Mouse (Mus musculus) splenic B cell, adult 2 months (primary cell): ENCODE results near the gene Gjb3.

Source experiments
- DNase-seq: peaks from one replicate; pipeline ENCODE4 v3.0.0-alpha.2; 2011; ENCODE audit warnings: low read depth, low spot score
- H3K27me3 ChIP-seq: 2 replicates; pipeline ENCODE4 v1.6.1; 2012; ENCODE audit warnings: mild to moderate bottlenecking, low read length, moderate library complexity, mixed read lengths; ENCODE audit not compliant: control insufficient read depth, poor library complexity, insufficient read depth, severe bottlenecking
- H3K36me3 ChIP-seq: 2 replicates; pipeline ENCODE4 v1.6.1; 2012; ENCODE audit warnings: mild to moderate bottlenecking, low read length, moderate library complexity, mixed read lengths; ENCODE audit not compliant: control insufficient read depth, poor library complexity, insufficient read depth, severe bottlenecking

The Gjb3 gene

DNA sequence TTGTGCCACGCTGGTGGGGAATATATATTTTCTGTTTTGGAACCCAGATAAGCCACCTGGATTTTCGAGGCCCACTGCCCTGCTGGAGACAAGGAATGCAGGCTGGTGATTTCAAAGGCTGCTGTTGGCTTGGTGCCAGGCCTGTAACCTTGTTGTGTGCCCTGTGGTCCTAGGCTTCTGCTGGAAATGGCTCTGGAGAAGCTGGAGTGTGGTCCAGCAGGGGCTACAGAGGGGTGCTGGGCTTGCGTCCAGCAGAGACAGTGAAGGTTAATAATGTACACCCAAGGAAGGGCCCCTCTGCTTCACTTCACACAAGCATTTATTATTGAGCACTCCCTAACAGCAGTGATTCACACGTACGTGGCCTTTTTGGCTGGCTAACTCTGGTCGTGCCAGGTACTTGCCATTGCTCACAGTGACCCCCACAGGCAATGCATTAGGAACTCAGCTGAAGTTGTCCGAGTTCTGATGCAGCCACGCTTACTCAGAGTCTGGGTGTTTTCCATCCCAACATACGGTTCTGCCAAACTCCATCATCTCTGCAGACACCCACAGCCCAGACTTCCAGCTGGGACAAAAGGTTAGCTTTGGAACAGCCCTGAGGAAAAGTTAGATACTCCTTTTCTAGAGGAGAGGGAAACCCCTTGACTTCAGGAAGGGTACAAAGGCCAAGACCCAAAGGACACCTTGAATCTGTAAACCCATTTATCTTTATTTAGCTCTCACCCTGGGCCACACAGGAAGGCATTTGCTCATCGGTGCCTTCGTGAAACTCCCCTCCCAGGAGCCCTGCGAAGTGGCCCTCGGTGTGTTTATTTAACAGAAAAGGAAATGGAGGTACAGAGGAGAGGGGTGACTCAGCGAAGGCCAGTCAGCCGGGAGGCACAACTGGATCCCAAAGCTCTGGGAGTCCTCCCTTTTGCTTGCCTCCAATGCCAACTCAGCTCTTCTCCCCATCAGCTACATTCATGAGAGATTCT is 24.2 kb upstream of the Gjb3 start:
- Histone ChIP-seq H3K27me3 (no peaks in the 10 kb centered on the region), H3K36me3 (no peaks in the 10 kb centered on the region)
- DNase-seq: no peak

GRCm38 (mm10) chr4:127353951-127354438 is 23.4 kb upstream of the Gjb3 start, which contains the start of gene Gjb4:
TSS of gene Gjb4 (minus strand) at chr4:127354081.
- H3K36me3 ChIP-seq: no peaks in the 10 kb centered on the region

GRCm38 (mm10) chr4:127352594-127352993 is 21.9 kb upstream of the Gjb3 start:
- no peak for DNase-seq
- no peaks in the 10 kb centered on the region for H3K36me3 ChIP-seq
- no peaks in the 10 kb centered on the region for H3K27me3 ChIP-seq

More at GRCm38 (mm10) chr4:127353951-127354438, 23.4 kb upstream of the Gjb3 start, which contains the start of gene Gjb4:
- H3K27me3 ChIP-seq: no peaks in the 10 kb centered on the region
- no peak for DNase-seq

DNA sequence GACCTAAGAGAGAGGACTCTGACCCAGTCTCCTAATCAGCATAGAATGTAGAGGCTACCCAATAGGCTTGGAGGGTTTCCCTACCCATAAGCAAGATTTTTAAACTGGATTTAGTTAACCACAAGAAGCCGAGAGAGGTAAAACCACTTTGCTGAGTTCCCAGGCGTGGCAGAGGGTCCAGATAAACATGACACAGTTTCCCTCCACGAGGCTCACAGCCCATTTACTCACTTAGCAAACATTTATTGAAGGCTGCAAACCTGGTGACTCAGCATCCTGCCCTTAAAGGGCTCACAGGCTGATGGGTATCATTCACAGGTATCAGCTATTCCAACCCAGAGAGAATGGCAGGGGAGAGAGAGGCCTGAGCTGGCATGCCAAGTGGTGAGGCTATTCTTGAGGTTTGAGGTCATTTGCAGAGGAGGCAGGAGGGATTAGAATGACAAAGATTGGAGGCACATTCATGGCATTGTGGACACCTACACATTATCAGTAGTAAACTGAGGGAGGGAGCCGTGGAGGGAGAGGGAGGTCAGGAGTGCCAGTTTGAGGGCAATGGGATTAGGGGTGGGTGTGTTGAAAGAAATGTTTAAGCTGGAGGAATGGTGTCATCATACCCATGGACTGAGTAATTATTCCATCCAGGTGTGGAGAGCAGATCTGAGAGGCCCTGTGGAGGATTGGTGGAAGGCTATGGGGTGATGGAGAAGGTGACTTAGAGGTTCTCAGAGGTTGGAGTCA is 19.1 kb upstream of the Gjb3 start:
- no peak for DNase-seq
- Histone ChIP-seq H3K36me3 (no peaks in the 10 kb centered on the region), H3K27me3 (no peaks in the 10 kb centered on the region)

GRCm38 (mm10) chr4:127345000-127345399 is 14.4 kb upstream of the Gjb3 start:
- DNase-seq: no peak
- Histone ChIP-seq H3K27me3 (no peaks in the 10 kb centered on the region), H3K36me3 (no peaks in the 10 kb centered on the region)

GRCm38 (mm10) chr4:127341372-127341771 is 10.7 kb upstream of the Gjb3 start:
- Histone ChIP-seq H3K36me3 (no peaks in the 10 kb centered on the region), H3K27me3 (no peaks in the 10 kb centered on the region)

DNA sequence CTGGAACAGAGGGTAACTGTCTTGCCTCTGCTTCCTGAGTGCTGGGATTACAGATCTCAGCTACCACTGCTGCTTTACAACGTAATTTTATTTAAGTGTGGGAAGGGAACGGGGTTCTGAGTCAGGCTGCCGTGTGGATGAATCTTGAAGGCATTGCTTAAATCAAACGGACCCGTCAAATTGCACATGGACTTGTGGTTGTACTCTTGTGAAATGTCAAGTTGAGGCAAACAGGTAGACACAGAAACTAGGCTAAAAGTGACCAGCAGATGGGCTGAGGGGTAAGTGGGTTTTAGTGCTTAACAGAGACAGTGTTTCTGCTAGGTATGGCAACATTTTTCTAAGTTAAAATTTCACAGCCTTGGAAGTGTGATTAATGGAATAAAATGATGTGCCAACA is 7.0 kb upstream of the Gjb3 start:
- Histone ChIP-seq H3K36me3 (no peaks in the 10 kb centered on the region), H3K27me3 (peaks cover 1% of the 10 kb centered on the region; the same call in 1 of the 2 replicates)
- no peak for DNase-seq

More at GRCm38 (mm10) chr4:127341372-127341771, 10.7 kb upstream of the Gjb3 start:
- DNase-seq: no peak

DNA sequence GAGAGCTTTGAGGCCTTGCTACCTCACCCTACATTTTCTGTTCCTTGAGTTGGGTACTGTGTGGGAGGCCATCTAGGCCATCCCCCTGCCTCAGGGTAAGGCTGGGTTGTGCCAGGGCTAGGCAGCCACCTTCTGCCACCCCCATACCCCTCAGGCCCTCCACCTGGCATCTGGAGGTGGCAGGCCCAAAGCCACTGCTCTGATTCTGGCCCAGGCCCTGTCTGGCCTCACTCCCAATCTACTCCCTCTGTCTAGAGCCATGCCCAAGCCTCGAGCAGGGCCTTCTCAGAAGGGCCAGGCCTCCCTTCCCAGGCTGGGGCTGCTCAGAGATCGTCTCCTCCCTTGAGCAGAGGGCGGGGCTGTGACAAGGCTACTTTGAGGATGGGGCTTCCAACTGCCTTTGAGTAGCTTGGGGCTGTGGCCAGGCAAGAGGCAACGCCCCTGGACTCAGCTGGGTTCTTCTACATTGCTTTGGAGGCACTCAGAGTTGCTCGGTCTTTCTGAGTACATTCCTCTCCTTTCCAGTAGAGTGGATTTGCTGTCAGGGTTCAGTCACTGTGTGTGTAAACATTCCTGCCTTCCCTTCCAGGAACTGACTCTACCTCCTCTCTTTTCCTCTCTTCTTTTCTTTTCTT is 4.3 kb upstream of the Gjb3 start:
- peaks cover 1% of the 10 kb centered on the region; the same call in 1 of the 2 replicates for H3K27me3 ChIP-seq
- no peaks in the 10 kb centered on the region for H3K36me3 ChIP-seq
- DNase-seq: no peak

GRCm38 (mm10) chr4:127331171-127331570 is 527 bp upstream of the Gjb3 start:
- H3K27me3 ChIP-seq: peaks cover 1% of the 10 kb centered on the region; the same call in 1 of the 2 replicates
- no peaks in the 10 kb centered on the region for H3K36me3 ChIP-seq
- no peak for DNase-seq

- H3K36me3 ChIP-seq: no peaks in the 10 kb centered on the region
- DNase-seq: no peak
- H3K27me3 ChIP-seq: no peaks in the 10 kb centered on the region
Measured at GRCm38 (mm10) chr4:127329751-127330150, 893 bp downstream of the Gjb3 start.

GRCm38 (mm10) chr4:127329046-127329445 is 1.6 kb downstream of the Gjb3 start:
- no peak for DNase-seq
- no peaks in the 10 kb centered on the region for H3K36me3 ChIP-seq
- H3K27me3 ChIP-seq: no peaks in the 10 kb centered on the region

DNA sequence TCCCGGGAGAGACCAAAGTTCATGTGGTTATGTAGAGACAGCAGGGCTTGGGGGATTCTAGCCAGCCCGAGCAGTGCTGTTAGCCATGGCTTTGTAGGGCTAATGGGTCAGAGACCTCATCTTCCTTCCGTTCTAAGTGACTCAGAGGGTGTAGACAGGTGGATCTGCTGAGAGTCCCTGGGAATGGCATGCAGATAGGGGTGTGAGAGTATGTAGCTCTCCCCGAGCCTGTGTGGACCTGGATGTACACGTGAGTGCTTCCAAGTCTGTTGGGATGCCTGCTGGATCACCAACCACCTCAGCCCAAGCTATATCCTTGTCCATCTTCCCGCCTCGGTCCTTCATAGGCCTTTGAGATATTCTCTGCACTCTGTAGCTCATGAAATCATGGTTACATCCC is 2.3 kb downstream of the Gjb3 start:
- Histone ChIP-seq H3K36me3 (no peaks in the 10 kb centered on the region), H3K27me3 (no peaks in the 10 kb centered on the region)
- no peak for DNase-seq

GRCm38 (mm10) chr4:127327749-127328148 is 2.9 kb downstream of the Gjb3 start:
- no peaks in the 10 kb centered on the region for H3K27me3 ChIP-seq
- no peaks in the 10 kb centered on the region for H3K36me3 ChIP-seq
- no peak for DNase-seq

GRCm38 (mm10) chr4:127327258-127327657 is 3.4 kb downstream of the Gjb3 start:
- no peaks in the 10 kb centered on the region for H3K36me3 ChIP-seq

More at GRCm38 (mm10) chr4:127327258-127327657, 3.4 kb downstream of the Gjb3 start:
- no peaks in the 10 kb centered on the region for H3K27me3 ChIP-seq
- DNase-seq: no peak
